Mouse (Mus musculus) common myeloid progenitor, adult 5-6 weeks (primary cell): ENCODE data around the gene Cst13. TPM values are rescaled to one million over a fixed set of nuclear protein-coding genes. Genes with fewer than 3 reads are reported as not detected.
A peak's percentile ranks its signal among the peaks of the same experiment; 100 is the strongest.

ENCODE experiments used
- ATAC-seq: replicated peaks from 2 replicates; pipeline ENCODE4 v1.8.0; 2016; ENCODE audit warnings: low read depth, mild to moderate bottlenecking, moderate TSS enrichment, inconsistent platforms; ENCODE audit not compliant: poor library complexity, severe bottlenecking
- total RNA-seq: library from RNA; stranded (forward); fragments of 200-1000, 187-1606 nt; gene quantifications from 2 replicates; pipeline ENCODE4 v1.2.3, GENCODE M21; 2017

Cst13 gene
- total RNA-seq, 1 experiment from 2014 or later: not detected

DNA sequence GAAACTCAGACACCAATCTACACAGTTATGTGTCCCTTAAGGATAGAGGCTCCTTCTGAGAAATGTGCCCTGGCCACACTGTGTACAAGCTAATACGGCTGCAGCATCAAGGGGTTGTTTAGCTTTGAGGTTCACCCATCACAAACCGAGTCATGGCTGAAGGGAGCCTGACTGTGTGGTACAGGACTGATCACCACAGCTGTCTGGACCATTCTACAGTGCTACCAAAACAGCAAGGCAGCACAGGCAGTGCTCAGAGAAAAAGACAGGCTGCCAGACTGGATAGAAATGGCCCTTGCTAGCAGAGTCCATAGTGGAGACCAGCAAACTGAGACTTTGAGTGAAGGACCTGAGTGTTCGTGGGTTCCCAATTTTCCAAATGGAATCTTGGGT is 54.3 kb downstream of the Cst13 start:
- ATAC-seq: no peak

DNA sequence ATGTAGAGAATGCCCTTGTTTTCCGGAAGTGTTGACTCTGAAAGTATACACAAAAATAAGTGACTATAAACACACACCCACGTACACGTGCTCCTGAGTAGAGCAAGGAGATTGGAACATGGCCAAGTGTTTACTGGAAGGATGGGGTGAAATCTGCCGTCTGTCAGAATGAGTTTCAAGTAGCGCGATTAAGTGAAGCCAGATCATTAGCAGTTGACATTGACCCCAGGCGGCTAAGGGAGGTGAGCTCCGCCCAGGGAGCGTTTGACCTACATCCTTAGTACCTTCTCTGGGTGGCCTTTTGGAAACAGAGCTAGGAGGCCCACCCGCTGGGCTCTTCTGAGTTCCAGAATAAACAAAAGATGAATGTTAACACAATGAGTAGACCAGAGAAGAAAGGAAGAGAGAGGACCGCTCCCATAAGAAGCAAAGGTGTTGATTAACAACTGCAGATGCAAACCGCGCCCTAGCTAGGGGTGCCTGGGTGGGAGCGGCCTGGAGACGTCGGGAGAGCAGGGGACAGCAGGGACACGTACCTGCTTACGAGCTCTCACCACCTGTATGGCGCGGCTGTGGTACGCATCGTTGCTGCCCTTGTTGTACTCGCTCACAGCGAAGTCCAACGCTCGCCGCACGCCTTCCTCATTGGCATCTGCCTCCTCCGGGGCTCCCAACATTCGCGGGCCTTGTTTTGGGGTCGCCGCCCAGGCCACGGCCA is 54.9 kb downstream of the Cst13 start:
- ATAC-seq: peak; percentile 46

DNA sequence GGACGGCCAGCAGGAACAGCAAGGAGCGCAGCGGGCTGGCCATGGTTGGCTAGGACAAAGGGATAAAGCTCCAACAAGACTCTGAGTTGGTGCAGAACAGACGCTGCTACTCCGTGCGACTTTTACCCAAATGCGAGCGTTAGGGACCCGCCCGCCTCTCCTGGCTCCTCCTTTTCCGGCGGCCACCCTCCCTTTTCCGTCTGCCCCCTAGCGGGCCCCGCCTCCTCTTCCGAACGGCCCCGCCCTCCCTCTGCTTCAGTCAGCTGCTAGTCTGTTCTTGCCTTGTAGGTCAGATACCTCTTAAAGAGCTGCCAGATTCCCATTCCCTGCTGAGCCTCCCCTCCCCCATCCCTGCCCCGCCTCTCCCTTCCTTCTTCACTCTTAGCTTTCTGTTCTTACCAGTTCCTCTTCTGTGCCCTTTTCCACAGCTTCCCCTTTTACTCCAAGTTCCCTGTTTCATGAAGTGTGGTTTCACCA is 55.5 kb downstream of the Cst13 start, which contains the start of gene Cst3:
Gene Cst3, minus strand, starts transcription at position 358 of the 477 bp plus-strand sequence.
- ATAC-seq: peak; percentile 84

DNA sequence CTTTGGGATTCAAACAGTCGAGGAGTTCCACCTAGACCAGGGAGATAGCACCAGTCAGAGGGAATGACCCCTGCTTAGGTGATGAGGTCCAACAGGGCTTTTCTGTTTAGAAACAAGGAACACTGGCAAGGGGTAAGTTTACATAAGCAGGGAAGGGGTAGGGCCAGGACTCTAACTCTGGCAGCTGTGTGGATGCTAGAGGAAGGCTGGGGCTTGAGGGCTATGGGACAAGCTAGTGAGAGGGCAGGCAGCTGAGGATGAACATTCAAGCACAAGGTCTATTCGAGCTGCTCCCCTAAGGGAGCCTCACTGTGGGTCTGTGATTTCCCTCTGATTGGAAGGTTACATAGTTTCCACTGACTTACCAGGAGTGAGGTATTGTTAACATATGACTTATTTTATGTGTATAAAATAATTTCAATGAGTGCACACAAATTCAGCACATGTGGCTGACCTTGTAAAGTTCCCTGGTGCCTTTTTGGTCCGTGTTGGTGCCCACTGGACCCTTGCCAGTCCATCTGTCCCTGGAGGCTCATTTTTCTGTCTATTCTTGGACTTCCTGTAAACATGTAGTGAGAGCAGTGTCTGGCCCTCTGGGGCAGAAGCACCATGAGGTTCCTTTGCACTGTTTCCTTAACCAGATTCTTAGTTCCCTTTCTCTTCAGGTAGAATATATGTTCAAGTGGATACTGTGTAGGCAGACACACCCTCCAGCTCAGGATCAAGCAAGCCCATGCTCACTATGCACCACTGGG is 57.3 kb downstream of the Cst13 start:
- ATAC-seq: 0 out of 2 replicates have a peak, but pooled peaks have one; percentile 3

DNA sequence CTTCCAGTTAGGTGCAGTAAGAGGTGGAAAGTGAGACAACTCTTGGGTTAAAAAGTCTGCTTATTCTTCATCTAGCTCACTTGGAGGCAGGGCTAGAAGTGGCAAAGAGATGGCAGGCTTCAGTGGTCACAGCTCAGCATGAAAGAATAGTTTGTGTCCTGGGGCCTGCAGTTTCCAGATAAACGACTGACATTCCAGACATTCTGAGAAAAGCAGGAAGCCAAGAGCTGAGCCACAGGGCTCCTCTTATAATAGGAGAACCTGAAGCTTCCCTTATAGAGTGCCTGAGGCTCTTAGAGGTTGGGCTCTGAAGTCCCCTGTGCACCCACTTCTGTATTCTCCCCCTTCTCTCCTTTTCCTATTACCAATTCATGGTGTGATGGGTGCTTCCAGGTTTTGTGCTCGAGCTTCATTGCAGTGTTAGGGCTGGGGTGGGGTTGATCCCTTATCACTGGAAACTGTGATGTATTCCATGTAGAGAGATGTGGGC is 58.8 kb downstream of the Cst13 start:
- no peak for ATAC-seq

DNA sequence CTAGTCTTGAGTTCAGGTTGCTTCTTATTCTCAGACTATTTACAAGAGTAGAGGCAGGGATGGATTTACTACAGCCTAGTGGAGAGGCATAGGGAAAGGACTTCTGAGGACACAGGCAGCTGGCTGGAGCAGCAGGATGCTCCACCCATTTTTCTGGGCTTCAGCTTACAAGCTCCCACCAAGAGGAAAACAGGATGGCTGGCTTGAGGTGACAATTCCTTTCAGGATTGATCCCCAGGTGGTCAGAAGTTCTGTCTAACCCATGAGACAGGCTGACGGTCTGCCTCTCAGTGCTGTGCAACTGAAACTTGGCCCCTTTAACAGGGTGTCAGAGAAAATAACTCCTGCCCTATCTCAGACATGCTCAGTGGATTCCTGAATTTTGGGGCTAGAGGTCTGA is 59.3 kb downstream of the Cst13 start:
- no peak for ATAC-seq

Other genes starting within 250 kb of the Cst13 start
- 34.9 and 40.3 TPM in 2 replicates for gene Nxt1, start 147.5 kb upstream of the Cst13 start, total RNA-seq
- gene Gzf1, start 139.1 kb upstream of the Cst13 start, total RNA-seq: 14.1 and 20.6 TPM in 2 replicates
- 1.1 and 2.1 TPM in 2 replicates for gene Napb, start 87.6 kb upstream of the Cst13 start, total RNA-seq
- gene Cstl1, start 69.7 kb upstream of the Cst13 start, total RNA-seq: not detected in 2 replicates
- gene Cst11, start 48.6 kb upstream of the Cst13 start, total RNA-seq: not detected in 2 replicates
- gene 8030411F24Rik, start 38.1 kb upstream of the Cst13 start, total RNA-seq: not detected in 2 replicates
- gene Cst12, start 30.7 kb upstream of the Cst13 start, total RNA-seq: not detected in 2 replicates
- not detected in 2 replicates for gene Cst8, start 21.3 kb upstream of the Cst13 start, total RNA-seq
- gene Cst9, start 15.1 kb downstream of the Cst13 start, total RNA-seq: not detected in 2 replicates
- not detected in 2 replicates for gene 9230104L09Rik, start 45.0 kb downstream of the Cst13 start, total RNA-seq
- gene Cst3, start 55.6 kb downstream of the Cst13 start, total RNA-seq: 267 and 297 TPM in 2 replicates
- gene Gm1330, start 183.2 kb downstream of the Cst13 start, total RNA-seq: not detected in 2 replicates
- gene Gm10750, start 197.2 kb downstream of the Cst13 start, total RNA-seq: not detected in 2 replicates